Mouse (Mus musculus) CD4-positive, CD25-positive, alpha-beta regulatory T cell, adult 4 months (primary cell): ENCODE measurements around the gene Tcte2. TPM values are rescaled to one million over a fixed set of nuclear protein-coding genes. Genes with fewer than 3 reads are reported as not detected.
"Not testable (repeated sequence)": the region's sequence is repeated elsewhere in the genome, so short reads cannot be mapped to it uniquely, and the experiment has no call there.

Source experiments
- ATAC-seq: one replicate; pipeline ENCODE4 v1.8.0; 2017
- polyA plus RNA-seq, 2 experiments: library from polyadenylated mRNA; unstranded; fragments of 100-300 nt; shearing (Covaris generic); gene quantifications; one replicate each; pipeline ENCODE4 v1.2.1; 2017

Tcte2 gene
- polyA plus RNA-seq, 2 experiments from 2014 or later: not detected

DNA sequence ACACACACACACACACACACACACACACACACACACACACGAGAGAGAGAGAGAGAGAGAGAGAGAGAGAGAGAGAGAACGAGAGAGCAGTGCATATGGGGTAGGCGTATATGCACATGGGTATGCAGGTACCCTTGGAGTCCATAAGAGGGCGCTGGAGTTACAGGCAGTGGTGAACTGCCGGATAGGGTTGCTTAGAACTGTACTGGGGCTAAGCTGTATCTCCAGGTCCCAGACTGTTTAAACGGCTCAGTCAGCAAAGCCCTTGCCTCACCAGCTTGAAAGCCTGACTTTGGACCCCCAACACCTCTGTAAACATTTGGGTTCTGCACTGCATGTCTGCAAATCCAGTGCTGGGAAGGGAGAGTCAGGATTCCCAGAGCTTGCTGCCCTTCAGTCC is 79.9 kb downstream of the Tcte2 start:
- ATAC-seq: no peak

DNA sequence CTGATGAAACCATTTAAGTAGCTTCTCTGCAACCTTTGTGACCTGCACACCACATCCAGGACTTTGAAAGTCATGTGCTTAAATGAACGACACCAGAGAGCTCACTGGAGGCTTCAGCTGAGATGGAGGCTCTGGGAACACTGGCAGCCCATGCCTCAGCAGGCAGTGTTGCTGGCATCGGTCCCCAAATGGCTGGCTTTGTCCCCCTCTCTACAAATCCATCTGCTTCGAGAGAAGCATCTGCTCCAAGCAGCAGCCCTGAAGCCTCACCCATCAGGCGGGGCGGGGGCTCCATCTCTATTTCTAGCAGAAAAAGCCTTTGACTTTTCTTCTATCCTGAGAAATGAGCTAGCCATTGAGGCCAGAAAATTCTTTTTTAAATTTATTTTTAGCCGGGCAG is 80.5 kb downstream of the Tcte2 start:
- no peak for ATAC-seq

GRCm38 (mm10) chr17:13680318-13680717 is 81.3 kb downstream of the Tcte2 start:
- ATAC-seq: no peak

- no peak for ATAC-seq
Observed at GRCm38 (mm10) chr17:13679725-13680124, 81.9 kb downstream of the Tcte2 start.

- ATAC-seq: no peak
Observed at GRCm38 (mm10) chr17:13677225-13678148, 84.1 kb downstream of the Tcte2 start.

- not testable (repeated sequence) for ATAC-seq
Observed at GRCm38 (mm10) chr17:13676099-13676498, 85.5 kb downstream of the Tcte2 start.

GRCm38 (mm10) chr17:13675630-13676029 is 86.0 kb downstream of the Tcte2 start:
- no peak for ATAC-seq

DNA sequence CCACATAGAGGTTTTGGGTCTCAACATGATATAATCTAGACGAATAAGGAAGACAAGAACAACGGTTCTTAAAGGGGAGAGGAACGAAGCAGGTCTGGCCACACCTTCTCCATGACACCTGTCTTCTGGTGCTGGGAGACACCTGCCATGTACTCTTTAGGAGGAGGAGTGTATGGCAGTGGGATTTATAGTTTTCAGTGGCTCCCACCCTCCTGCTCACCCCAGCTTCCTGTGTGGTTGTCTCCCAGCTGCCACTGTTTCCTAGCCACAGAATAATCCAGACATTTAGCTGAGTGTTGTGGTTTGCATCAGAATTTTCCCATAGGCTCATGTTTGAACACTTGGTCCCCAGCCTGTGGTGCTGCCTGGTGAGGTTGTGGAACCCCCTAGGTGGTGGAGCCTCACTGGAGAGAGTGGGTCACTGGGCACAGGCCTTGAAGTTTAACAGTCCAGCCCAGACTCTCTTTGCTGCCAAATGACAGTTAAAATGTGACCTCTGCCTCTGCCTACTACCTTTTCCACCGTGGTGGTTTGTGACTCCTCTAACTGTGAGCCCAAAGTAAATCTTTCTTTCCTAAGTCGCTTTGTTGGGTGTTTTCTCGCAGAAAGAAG is 86.8 kb downstream of the Tcte2 start:
- no peak for ATAC-seq

DNA sequence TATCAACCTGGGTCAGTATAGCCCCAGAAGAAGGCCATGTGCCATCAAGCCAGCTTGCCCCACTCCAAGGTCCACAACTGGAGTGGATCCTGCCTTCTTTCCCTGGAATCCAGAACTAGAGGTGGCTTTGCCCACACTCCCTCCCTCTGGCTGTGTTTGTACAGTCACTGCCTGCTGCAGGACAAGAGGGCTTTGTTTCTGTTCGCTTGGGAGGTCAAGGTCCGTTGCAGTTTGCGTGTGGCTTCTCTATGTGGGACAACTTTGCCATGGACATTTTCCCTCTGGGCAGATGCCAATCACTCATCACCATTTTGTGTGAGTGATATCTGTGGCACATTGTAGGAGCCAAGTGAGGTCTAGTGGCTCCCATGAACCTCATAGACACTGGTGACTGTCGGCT is 89.9 kb downstream of the Tcte2 start:
- no peak for ATAC-seq

- ATAC-seq: no peak
Observed at GRCm38 (mm10) chr17:13670227-13670626, 91.4 kb downstream of the Tcte2 start.

GRCm38 (mm10) chr17:13669206-13669605 is 92.4 kb downstream of the Tcte2 start:
- ATAC-seq: no peak

DNA sequence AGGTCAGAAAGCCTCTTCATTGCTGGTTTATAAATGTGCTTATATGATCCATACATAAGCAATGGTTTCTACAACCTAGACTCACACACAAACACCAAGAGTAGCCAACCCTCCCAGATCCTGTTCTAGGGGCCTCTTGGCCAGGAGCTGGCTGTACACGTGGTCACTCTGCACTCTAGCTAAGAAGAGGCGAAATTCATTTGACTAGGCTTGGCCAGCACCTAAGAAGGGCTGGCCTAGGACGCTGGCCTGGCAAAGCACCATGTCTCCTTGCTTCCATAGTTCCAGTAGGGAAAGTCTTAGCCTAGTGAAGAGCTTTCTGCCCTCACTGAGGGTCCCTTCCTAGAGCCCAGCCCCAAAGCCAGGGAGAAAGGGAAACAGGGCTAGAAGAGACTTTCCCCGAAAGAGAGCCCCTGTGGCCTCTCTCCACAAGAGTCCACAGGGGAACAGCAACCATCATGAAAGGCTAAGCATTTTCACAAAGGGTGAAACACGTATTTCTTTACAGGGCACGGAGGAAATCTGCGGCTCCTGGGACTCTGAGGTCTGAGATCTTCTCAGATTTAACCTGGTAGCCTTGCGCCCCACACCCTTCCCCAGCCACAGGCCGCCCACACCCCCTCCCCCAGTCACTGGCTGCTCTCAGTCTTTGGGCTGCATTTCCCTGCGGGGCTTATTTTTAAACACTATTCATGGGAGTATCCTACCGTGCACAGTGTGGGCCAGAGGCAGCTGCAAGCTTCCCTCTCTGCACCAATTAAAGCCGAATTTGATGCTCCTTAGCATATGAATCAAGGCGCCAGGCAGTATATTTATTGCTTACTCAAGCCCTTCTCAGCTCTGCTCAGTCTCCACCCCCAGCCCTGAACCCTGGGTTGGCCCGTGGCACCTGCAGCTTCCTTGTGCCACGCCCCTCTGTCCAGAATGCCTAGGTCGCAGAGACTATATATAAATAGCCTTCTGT is 93.3 kb downstream of the Tcte2 start:
- no peak for ATAC-seq

- no peak for ATAC-seq
Observed at GRCm38 (mm10) chr17:13667006-13667405, 94.6 kb downstream of the Tcte2 start.

DNA sequence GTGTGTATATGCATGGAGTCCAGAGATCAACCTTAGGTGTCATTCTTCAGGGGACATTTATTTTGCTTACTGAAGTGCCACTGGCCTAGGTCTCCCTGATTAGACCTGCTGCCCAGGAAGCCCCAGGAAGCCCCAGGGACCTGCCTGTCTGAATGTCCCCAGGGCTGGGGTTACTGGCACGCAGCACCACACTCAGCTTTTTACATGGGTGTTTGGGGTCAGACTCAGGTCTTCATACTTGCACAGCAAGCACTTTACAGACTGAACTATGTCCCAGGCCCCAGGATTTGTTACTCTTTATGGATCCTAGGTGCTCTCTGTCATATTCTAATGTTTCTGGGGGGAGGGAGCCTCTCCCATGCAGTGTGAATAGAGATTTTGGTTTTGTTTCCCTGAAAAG is 95.9 kb downstream of the Tcte2 start:
- ATAC-seq: no peak

GRCm38 (mm10) chr17:13663386-13664166 is 98.0 kb downstream of the Tcte2 start:
- ATAC-seq: no peak

Other genes starting within 250 kb of the Tcte2 start
- gene Afdn, start 1.3 kb downstream of the Tcte2 start, polyA plus RNA-seq: 1 to 10 TPM; 1.5 to 4.1 TPM
- not detected for gene Gm7168, start 186.5 kb upstream of the Tcte2 start, polyA plus RNA-seq
- not detected for gene Gm7356, start 241.9 kb upstream of the Tcte2 start, polyA plus RNA-seq